Mouse (Mus musculus) liver, adult (tissue): ENCODE results near the gene Casq1.

Source experiments
- GATA4 ChIP-seq: IDR thresholded peaks from 2 replicates; pipeline ENCODE4 v1.6.1; 2014; ENCODE audit warnings: mild to moderate bottlenecking, low read length; ENCODE audit not compliant: insufficient replicate concordance

The Casq1 gene

DNA sequence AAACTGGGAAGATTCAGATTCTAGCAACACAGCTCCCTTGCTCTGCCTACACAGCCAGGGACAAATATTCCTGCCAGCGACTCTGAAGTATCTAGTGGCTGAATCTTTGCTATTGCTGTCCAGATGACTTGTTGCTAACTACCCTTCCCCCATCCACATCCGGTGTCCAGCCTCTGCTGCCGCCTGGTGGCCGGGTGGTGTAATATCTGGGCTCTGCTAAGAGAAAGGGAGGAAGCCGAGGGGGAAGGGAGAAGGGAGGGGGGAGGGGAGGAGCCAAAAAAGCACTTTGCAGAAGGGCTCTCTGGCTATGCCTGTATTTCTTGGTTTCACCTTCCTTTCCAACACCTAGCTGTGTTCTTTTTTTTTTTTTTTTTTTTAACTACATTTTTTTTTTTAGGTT, 2.5 kb downstream of the Casq1 start:
- peak; percentile 52; the same call in 1 of the 2 replicates for TF ChIP-seq GATA4

DNA sequence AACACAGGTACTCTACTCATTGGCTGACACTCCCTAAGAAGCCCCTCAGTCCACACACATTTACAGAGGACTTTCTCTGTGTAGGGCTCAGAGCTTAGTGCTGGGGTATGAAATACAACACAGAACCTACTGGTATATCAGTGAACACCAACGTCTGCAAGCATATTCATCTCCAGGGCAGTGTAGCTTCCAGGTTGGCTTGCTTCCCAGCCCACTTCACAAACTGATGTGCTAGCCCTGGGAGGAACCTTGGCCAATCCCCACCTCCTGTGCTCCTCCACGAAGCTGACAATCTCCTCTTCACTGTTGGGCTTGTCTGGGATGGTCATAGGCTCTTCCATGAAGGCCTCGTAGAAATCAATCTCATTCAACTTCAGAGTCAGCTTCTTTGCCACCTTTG, 4.9 kb downstream of the Casq1 start:
- TF ChIP-seq GATA4, result no peak

DNA sequence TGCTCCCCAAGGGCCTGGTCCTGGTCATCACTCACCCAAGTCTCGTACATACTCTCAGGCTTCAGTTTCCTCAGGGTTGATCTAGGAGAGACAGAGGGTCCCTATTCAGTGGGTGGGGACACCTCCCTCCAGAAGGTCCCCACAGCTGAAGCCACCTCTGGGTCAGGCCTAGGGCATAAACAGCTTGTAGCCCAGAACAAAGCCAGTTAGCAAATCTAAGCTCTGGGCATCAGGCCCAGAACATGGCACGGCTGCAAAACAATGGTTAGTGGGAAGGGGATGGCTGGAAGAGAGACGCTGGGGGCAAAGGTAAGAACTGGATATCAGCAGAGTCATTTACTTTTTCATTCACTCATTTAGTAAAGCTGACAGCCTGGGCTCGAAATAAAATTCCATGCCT, 5.9 kb downstream of the Casq1 start:
- no peak for TF ChIP-seq GATA4

DNA sequence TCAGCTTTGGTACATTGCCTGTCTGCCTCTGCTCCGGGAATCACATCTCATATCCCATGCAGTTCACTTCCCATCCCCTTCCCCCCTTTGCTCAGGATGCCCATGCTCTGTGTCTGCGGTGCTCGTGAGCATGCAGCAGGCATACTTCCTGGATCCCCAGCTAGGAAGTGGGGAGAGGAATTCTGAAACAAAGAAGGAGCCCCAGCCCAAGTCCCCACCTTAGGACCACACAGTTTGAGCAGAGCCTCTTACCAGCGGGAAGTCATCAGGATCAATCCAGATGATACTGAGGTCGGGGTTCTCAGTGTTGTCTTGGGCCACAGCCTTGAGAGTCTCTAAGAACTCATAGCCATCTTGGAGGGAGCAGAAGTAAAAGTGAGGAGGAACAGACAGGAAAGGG, 6.9 kb downstream of the Casq1 start:
- no peak for TF ChIP-seq GATA4

DNA sequence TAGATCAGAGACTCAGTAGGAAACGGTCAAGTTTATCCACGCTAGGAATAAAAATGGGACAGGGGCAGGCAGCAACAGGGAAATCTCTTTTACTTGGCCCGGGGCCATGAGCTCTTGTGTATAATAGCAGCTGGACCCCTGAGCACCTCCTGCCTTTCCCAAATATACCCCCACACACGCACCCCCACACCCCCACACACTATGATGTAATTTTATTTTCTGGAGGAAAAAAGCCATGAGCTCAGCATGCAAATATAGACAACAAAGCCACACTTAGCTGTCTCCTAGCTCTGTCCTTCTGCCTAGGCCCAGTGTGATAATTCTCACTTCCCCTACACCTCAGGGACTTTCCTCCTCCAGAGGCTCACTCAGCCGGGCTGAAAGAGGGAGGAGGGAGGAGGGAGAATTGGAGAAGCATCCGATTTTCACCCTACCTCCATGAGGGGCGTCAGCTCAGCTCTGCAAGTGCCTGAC, 12.5 kb downstream of the Casq1 start:
- TF ChIP-seq GATA4, result no peak

DNA sequence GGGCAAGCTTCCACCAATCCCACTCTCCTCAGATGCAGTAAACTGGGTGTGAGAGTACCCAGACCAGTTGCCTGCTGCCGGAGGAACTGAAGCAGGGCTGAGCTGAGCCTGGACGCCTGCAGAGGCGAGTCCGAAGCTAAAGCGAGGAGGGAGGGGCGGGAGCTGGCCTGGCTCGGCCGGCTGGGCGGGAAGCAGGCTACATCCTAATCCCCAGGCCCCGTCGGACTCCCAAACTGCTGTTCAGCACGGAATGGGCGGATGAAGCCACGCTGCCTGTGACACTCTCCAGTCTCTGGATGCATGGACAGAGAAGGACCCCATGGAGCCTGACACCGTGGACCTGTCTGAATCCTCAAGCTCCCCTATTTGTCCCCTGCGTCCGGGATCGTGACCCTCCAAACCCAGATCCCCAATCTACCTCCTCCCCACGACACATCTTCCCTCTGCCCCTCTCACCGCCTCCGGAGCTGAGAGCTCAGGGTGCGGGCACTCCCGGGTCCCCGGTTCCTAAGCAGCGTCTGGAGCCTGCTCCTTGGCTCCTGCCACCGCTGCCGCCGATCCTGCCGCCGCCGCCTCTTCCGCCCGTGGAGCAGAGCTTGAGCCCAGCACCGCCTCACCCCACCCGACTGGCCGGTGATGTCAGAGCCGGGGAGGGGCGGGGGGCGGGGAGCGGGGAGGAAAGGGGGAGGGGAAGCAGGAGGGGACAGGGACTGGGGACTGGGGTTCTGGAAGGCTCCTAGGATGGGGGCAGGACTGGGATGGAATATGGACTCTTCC, 13.3 kb downstream of the Casq1 start, which contains the start of gene Pea15a:
Gene Pea15a, minus strand, starts transcription at position 664 of the 777 bp plus-strand sequence.
- no peak; the same call in 1 of the 2 replicates for TF ChIP-seq GATA4

DNA sequence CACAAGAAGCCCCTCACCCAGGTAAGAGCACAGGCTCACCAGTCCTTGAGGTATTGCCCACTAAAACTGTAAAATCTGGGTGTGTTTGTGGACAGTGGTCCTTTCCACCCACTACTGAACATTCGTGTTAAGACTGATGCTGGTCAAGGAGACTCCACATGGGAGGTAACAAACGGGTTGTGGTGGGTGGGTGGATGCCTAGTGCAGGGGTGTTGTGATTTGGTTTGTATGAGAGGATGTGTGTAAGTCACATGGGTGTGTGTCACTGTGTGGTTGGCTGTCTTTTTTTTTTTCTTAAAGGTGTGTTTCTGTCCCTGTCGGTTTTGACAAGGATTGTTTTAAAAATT, 14.0 kb downstream of the Casq1 start:
- TF ChIP-seq GATA4, result no peak

DNA sequence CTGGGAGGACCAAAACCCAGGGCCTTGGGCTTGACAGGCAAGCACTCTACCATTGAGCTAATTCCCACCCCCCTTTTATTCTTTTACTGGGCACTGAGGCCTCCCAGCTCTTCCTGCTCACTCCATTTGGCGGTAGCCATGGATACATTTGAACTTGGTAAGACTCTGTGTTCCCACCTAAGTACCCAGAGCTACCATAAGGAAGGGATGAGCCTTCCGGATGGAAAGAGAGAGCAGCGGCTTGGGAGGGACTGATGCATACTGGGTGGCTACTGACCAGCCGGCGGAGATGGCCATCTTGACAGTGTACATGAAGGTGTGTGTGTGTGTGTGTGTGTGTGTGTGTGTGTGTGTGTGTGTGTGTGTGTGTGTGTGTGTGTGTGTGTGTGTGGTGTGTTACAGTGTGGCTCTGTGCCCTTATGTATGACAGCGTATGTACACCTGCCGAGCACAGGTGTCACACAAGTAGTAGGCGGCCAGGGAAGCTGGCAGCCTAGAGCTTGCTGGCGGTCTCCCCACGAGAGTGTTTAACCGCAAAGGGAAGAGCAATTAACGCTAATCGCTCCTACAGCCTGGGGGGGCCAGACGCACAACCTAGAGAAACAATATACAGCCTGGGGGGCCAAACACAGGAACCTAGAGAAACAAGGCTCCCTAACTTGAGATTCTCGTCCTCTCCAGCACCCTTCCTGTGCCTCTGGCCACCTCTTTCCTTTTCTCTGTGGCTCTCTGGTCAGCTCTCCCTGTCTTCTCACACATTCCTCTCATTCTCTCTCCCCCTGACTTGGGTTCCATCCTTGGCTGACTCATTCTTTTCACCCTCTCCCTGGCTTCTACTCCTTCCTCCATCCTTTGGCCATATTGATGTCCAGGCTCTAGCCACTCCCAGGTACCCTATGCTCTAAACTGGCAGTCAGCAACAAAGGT, 14.6 kb downstream of the Casq1 start:
- no peak for TF ChIP-seq GATA4

DNA sequence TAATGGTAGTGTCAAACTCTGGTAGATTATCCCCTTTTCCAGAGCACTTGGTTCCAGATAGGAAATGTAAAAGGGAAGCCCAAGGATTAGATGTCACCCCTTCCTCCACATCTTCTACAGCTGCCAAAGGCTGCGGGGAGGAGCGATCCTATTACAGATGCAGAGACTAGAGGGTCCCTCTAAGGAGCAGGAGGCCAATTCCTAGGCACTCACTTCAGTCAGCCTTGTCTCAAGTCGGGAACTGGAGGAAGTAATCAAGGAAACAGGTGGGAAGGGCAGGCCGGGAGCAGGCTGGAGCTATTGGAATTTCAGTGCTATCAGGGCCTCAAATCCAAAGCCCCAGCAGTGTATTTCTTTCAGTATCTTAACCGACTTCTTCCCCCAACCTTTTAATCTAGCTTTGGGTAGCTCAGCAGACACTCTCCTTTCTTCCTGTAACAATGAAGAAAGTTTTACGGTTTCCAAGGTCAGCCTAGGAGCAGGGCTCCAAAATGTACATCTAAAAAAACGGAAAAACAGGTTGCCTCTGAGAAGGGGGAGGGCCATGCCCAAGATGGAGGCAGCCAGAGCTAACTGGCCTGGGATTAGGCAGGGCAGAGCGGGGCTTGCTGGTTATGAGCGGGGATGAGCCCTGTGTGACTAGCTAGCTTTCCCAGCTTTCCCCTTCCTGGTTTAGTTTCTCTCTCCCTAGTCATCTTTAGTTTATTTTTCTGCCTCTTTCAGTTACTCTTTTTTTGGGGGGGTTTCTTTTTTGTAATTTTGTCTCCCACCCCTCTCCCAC, 15.4 kb downstream of the Casq1 start:
- TF ChIP-seq GATA4, result no peak

DNA sequence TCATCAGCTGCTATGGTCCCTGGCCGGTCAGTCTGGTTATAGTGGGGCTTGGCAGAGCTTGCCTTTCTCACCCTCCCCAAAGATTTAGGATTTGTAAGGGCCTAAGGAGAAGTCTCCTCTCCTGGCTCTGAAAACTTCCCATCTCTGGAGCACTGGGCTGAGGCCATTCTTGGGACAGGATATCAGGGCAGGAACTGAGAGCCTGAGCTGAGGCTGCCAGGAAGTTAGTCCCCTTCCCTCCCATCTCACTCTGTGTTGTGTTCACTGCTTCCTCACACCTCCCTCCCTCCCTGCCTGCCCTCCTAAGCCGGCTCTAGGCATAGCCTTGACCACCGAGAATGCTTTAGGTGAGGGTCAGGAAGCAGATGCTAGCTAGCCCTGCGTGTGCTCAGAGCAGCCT, 16.1 kb downstream of the Casq1 start:
- TF ChIP-seq GATA4, result peak; percentile 22; the same call in 1 of the 2 replicates

DNA sequence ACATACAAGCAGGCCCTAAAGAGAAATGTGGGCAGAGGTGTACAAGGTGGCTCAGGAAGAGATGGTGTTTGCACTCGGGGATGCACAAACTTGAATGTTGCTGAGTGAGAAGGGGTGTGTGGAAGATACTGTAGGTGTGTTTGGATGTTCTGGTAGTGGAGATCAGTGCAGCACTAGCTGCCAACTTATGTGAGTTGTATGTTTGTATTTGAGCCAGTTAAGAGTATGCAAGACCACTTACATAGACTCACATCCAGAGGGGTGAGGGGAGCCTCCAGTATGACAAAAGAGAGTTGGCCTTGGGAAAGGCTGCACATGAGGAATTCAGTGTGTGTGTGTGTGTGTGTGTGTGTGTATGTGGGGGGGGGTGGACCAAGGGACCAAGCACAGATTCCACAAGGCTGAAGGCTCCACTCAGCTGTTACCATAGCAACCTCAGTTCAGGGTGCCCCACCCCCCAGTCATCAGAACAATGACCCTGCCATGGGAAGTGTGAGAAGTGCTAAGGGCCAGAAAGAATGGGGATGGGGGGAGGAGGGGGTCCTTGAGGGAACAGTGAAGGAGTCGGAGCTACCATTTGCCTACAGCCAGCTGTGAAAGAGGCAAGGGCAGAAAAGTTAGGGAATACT, 16.7 kb downstream of the Casq1 start:
- TF ChIP-seq GATA4, result no peak

DNA sequence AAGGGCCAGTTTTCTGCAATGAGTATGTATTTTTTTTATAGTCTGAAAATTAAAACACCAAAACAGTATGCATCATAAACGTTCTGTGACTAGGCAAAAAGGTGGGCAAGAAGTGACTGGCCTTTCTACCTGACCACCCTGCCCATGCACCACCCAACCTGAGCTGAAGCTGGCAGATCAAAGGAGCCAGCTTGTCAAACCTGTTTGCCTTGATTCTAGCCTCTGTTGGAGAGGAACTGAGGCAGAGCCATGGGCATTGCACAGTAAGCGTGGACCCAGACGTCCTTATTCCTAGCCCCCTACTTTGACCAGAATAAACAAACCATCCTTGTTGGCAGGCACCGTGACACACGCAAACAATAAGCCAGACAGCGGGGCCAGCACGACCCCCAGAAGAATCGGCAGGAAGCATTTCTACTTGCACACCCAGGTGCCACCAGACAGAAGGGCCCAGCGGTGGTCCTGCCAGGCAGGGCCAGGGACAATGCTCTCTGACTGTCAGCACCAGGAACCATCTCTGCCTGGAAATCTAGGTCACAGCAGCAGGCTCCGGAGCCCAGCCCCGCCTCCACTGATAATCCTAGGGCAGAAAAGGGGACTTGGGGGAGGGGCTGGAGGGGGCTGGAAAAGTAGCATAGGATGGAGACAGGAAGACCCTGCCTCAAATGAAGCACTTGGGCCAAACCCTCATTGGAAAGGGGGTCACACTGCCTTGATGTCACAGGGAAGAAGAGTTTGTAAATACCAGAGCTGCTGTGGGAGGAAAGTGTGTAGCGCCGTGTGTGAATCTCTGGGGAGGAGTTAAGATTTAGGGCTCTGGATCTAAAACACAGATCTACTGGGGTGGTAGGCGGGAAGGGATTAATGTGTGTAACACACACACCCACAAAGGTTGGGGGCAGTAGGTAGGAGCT, 17.4 kb downstream of the Casq1 start:
- TF ChIP-seq GATA4, result no peak

DNA sequence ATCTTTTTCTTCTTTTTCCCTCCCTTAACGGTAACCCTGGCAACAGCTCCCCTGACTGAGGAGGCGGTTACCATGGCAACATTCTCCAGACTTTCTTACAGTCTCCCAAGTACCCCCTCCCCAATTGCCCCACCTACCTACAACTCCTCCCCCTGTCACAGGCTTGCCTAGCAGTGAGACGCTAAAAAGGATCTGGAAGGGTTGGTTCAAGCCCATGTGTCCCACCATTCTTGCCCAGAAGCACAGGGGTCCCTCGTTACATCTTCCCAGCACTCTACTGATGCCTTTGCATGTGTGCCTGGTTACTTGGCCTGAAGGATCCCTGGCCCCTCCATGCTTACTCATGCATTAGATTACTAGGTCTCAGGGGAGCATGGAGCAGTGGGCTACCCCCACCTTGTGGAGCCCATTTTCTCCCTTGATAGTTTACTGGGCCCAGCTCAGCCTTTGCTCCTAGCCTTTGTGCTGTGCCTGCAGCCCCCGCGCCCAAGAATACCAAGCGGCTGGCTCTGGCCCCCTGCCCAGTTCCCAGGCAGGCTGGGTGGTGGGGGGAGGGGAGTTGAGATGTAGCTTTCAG, 18.7 kb downstream of the Casq1 start:
- TF ChIP-seq GATA4, result no peak

DNA sequence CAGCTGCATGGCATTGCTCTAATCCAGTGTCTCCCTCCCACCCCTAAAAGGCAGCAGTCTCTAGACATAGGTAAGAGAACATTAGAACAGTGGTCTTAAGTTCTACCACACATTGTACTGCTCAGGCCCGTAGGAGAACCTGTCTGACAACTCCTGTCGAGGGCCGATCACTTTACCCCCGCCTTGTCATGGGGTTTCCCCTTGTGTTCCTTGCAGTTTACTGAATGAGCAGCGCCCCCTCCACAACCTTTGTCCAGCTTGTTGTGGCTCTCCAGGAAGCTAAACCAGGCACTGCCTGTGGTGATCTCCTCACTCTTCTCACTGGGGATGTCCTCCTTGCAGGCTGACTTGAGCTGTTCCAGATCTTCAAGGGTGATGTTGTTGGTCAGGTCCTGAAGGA, 19.5 kb downstream of the Casq1 start:
- TF ChIP-seq GATA4, result no peak

DNA sequence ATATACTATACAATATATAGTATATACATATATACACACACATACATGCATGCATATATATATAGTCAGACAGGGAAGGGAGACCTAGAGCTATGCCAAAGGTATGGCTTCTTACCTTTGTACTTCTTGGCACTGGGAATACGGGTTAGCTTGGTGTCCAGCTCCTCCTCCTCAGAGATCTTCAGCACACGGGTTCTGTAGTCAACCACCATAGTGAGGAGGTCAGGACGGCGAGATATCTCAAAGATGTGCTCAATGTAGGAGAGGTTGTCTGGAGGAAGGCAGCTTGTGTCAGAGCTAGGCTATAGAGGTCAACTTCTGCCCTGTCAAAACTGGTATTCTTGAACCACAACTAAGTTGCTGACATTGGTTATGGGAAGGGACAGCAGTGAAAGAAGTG, 20.7 kb downstream of the Casq1 start:
- no peak for TF ChIP-seq GATA4
